Mouse (Mus musculus) embryonic fibroblast, embryonic 13.5 days (primary cell): ENCODE data around the gene Pbx3.

ENCODE experiments used
- CTCF ChIP-seq: IDR thresholded peaks from 2 replicates; pipeline ENCODE4 v1.5.1; 2011; ENCODE audit warnings: mild to moderate bottlenecking, control low read depth, low read length, moderate library complexity, borderline replicate concordance; ENCODE audit not compliant: insufficient read depth
- POLR2A ChIP-seq: IDR thresholded peaks from 2 replicates; pipeline ENCODE4 v1.6.1; 2011; ENCODE audit warnings: low read depth, mild to moderate bottlenecking, control low read depth, low read length, moderate library complexity

GRCm38 (mm10) chr2:34204797-34205196 lies 168.1 kb downstream of the Pbx3 start:
- TF ChIP-seq CTCF (no peak), POLR2A (no peak)
